10 mouse cellular contexts compared by ENCODE assay signal in the genomic region with DNA sequence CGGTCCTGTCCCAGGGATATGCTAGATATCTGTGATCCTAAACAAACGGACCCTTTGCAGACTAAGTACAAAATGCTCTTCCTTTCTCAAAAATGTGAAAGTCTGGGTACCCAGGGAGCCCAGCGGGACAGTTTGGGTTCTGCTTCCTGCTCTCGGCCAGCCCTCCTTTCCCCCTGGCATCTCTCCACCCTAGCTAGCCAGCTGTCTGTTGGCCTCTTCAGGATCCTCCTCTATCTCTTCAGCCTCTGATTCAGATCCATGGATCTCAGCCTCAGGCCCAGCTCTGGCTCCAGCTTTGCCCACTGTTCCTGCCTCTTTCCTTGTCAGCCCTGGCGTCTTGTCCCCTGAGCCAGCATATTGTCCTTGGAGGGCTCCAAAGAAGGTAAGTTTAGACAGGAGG. TPM values are rescaled to one million over a fixed set of nuclear protein-coding genes. Genes with fewer than 3 reads are reported as not detected.
A peak's percentile ranks its signal among the peaks of the same experiment; 100 is the strongest.
DNase-seq lines count a peak whose midpoint lies in the region; ATAC-seq and TF ChIP-seq lines count a peak whose summit lies in the region.
"Had no signal": no experiment of that assay in that cellular context is flagged by ENCODE, and none has a peak within 500 bp of the region (broad histone marks: within the 10 kb centered on the region; RNA-seq: fewer than 3 reads in every experiment).

No protein-coding gene starts in this region.

- WGBS in kidney, adult 2 months: 69% methylated on average over 5 of the region's 5 CpGs
- WGBS in limb, embryonic 15.5 days: 73% methylated on average over 5 of the region's 5 CpGs

- TF ChIP-seq POLR2A in kidney, adult 2 months (IDR thresholded peaks at IDR 0.05; ENCODE audit: low read depth, low read length): no peak

- H3K4me1 ChIP-seq in kidney, adult 2 months (ENCODE audit: control insufficient read depth, insufficient read depth, low read length): no peaks in the 10 kb centered on the region; the same call in 1 of the 2 replicates
- peaks cover 63% of the 10 kb centered on the region for H3K4me1 ChIP-seq in limb, embryonic 15.5 days

- peak overlapping the region; percentile 41; the same call in 1 of the 2 replicates for H3K4me3 ChIP-seq in kidney, adult 2 months (ENCODE audit: insufficient read depth, low read depth, low read length)
- peak overlapping the region; percentile 45 for H3K4me3 ChIP-seq in limb, embryonic 15.5 days

- H3K27ac ChIP-seq in kidney, adult 2 months (ENCODE audit: insufficient read depth, low read depth, low read length): peak overlapping the region; percentile 24; the same call in 1 of the 2 replicates
- H3K27ac ChIP-seq in limb, embryonic 15.5 days: peak overlapping the region; percentile 91
- H3K27ac ChIP-seq: macrophage had no signal

- TF ChIP-seq CTCF in kidney, adult 2 months (conservative IDR thresholded peaks at IDR 0.05; ENCODE audit: insufficient read depth, insufficient read length, low read depth, low read length): no peak

- no peaks in the 10 kb centered on the region for H3K36me3 ChIP-seq in kidney, adult 2 months (ENCODE audit: control insufficient read depth, insufficient read depth, low read length)
- peaks cover 6% of the 10 kb centered on the region for H3K36me3 ChIP-seq in limb, embryonic 15.5 days

- no peaks in the 10 kb centered on the region for H3K27me3 ChIP-seq in kidney, adult 2 months (replicated peaks; ENCODE audit: control insufficient read depth, insufficient read depth, low read length)
- no peaks in the 10 kb centered on the region for H3K27me3 ChIP-seq in limb, embryonic 15.5 days

- H3K9me3 ChIP-seq in limb, embryonic 15.5 days: no peaks in the 10 kb centered on the region

- peak overlapping the region; percentile 26; the same call in 1 of the 2 replicates for H3K9ac ChIP-seq in limb, embryonic 15.5 days

- ATAC-seq in limb, embryonic 15.5 days (ENCODE audit: insufficient number of reproducible peaks, low FRiP score, low TSS enrichment, low read depth): no peak

- H3K4me2 ChIP-seq in limb, embryonic 15.5 days: peak overlapping the region; percentile 76

- DNase-seq in kidney, adult 2 months: no peak
- DNase-seq in kidney, adult 11 months: no peak
- DNase-seq in cerebellum, adult 9-11 months: peak; percentile 78
- DNase-seq in gastrocnemius, postnatal 25 days: peak; percentile 36
- no peak for DNase-seq in spleen, postnatal 4 days (ENCODE audit: low spot score in 2 of 2)
- no peak for DNase-seq in embryo, embryonic 11 days
- no peak for DNase-seq in layer of hippocampus, adult 9-11 months
- DNase-seq: right cerebral cortex, postnatal 25 days had no signal

RNA-seq across cellular contexts. Expression of a gene that starts 2.3 kb away (rescaled TPM):
- 2.1 and 2.5 TPM in 2 replicates for polyA plus RNA-seq in kidney, adult 2 months (2012; rRNA removed)
- 10 to 100 TPM; 39.0 to 46.1 TPM for total RNA-seq in gastrocnemius, postnatal 25 days (2021)
- polyA plus RNA-seq in limb, embryonic 15.5 days (2015; fragmentation: Nextera tagmentation; extraction: Ambion mirVana): 21.9 and 36.8 TPM in 2 replicates
- polyA plus RNA-seq: macrophage had no signal

RNA-seq across cellular contexts. Expression of a gene that starts 14.8 kb away (rescaled TPM):
- 19.9 and 20.4 TPM in 2 replicates for polyA plus RNA-seq in kidney, adult 2 months (2012; rRNA removed)
- 1 to 10 TPM; 6.1 to 8.5 TPM for total RNA-seq in gastrocnemius, postnatal 25 days (2021)
- 11.4 and 12.0 TPM in 2 replicates for polyA plus RNA-seq in limb, embryonic 15.5 days (2015; fragmentation: Nextera tagmentation; extraction: Ambion mirVana)

RNA-seq across cellular contexts. Expression of a gene that starts 20.5 kb away (rescaled TPM):
- polyA plus RNA-seq in kidney, adult 2 months (2012; rRNA removed): 0.29 and 0.34 TPM in 2 replicates
- total RNA-seq in gastrocnemius, postnatal 25 days (2021): not detected
- 0.14 and 0.27 TPM in 2 replicates for polyA plus RNA-seq in limb, embryonic 15.5 days (2015; fragmentation: Nextera tagmentation; extraction: Ambion mirVana)
- polyA plus RNA-seq: macrophage had no signal

RNA-seq across cellular contexts. Expression of a gene that starts 24.1 kb away (rescaled TPM):
- not detected in 2 replicates for polyA plus RNA-seq in kidney, adult 2 months (2012; rRNA removed)
- under 1 TPM; 0.19 to 0.61 TPM for total RNA-seq in gastrocnemius, postnatal 25 days (2021)
- 7.7 and 8.0 TPM in 2 replicates for polyA plus RNA-seq in limb, embryonic 15.5 days (2015; fragmentation: Nextera tagmentation; extraction: Ambion mirVana)
- polyA plus RNA-seq: macrophage had no signal

RNA-seq across cellular contexts. Expression of a gene that starts 25.0 kb away (rescaled TPM):
- polyA plus RNA-seq in kidney, adult 2 months (2012; rRNA removed): 0.05 and 0.11 TPM in 2 replicates
- not detected for total RNA-seq in gastrocnemius, postnatal 25 days (2021)
- polyA plus RNA-seq in limb, embryonic 15.5 days (2015; fragmentation: Nextera tagmentation; extraction: Ambion mirVana): 2.9 and 3.3 TPM in 2 replicates
- polyA plus RNA-seq: macrophage had no signal

Comparison
In these comparisons a context has a peak if more than half of its experiments do, and no peak if none do; other contexts are left out.
1. DNase-seq: peak in cerebellum, adult 9-11 months (single experiment) and gastrocnemius, postnatal 25 days (single experiment); none in kidney, adult 2 months (single experiment), kidney, adult 11 months (single experiment), spleen, postnatal 4 days (0 of 2), embryo, embryonic 11 days (single experiment) and layer of hippocampus, adult 9-11 months (single experiment).